Mouse (Mus musculus) thymus, postnatal 10 days (tissue): ENCODE measurements around the gene Gm3404.
"Not testable (repeated sequence)": the region's sequence is repeated elsewhere in the genome, so short reads cannot be mapped to it uniquely, and the experiment has no call there.

ENCODE experiments used
- DNase-seq, 2 experiments: peaks; one replicate each; pipeline ENCODE4 v3.0.0; 2021; ENCODE audit warnings: low spot score in 2 of 2

Gene Gm3404

DNA sequence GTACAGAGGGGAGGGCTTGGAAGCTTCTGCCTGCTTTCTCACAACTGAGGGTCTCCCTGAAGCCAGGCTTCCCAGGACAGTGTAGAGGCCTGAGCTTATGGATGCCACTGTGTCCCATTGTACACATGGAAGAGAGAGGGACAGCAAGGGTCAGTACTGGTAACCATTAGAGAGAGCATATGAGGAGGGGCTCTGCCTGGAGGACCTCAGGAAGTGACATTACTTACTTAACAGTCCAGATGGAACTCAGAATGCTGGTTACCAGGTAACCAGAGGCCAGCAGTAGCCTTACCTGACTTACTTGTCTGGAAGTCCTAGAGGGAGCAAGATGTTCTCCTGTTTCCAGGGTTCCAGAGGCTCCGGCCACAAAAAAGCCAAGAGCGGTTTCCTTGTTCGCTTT, at the start of gene Gm3404:
TSS of gene Gm3404 (plus strand) at position 301 of the 400 bp plus-strand sequence.
- not testable (repeated sequence) for DNase-seq

DNA sequence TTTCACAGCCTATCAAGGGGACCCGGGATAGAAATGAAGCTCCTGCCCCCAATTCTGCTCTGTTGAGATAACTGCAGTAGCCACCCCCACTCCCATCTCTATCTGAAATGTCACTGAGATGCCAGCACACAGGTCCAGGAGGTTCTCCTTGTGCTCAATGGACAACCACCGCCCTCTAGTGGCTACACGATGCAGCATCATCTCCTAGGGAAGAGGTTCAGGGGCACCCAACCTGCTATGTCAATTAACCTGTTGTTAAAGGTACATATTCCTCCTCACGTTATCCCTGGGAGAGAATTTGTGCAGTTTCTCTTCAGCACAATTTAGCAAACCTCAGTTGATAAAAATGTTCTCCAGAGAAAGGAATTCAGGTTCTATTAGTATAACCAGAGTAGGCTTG, 46.0 kb upstream of the Gm3404 start:
- not testable (repeated sequence) for DNase-seq

DNA sequence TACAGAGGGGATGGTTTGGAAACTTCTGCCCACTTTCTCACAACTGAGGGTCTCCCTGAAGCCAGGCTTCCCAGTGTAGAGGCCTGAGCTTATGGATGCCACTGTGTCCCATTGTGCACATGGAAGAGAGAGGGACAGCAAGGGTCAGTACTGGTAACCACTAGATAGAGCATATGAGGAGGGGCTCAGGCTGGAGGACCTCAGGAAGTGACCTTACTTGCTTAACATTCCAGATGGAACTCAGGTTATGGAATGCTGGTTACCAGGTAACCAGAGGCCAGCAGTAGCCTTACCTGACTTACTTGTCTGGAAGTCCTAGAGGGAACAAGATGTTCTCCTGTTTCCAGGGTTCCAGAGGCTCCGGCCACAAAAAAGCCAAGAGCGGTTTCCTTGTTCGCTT, 43.9 kb upstream of the Gm3404 start, which contains the start of gene Gm6408:
TSS of gene Gm6408 (plus strand) at position 301 of the 400 bp plus-strand sequence.
- DNase-seq, result not testable (repeated sequence)

DNA sequence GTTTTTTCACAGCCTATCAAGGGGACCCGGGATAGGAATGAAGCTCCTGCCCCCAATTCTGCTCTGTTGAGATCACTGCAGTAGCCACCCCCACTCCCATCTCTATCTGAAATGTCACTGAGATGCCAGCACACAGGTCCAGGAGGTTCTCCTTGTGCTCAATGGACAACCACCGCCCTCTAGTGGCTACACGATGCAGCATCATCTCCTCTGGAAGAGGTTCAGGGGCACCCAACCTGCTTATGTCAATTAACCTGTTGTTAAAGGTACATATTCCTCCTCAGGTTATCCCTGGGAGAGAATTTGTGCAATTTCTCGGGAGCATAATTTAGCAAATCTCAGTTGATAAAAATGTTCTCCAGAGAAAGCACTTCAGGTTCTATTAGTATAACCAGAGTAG, 36.6 kb upstream of the Gm3404 start:
- DNase-seq, result not testable (repeated sequence)

DNA sequence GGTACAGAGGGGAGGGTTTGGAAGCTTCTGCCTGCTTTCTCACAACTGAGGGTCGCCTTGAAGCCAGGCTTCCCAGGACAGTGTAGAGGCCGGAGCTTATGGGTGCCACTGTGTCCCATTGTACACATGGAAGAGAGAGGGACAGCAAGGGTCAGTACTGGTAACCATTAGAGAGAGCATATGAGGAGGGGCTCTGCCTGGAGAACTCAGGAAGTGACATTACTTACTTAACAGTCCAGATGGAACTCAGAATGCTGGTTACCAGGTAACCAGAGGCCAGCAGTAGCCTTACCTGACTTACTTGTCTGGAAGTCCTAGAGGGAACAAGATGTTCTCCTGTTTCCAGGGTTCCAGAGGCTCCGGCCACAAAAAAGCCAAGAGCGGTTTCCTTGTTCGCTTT, 34.5 kb upstream of the Gm3404 start, which contains the start of gene Gm6370:
TSS of gene Gm6370 (plus strand) at position 301 of the 400 bp plus-strand sequence.
- DNase-seq, result not testable (repeated sequence)

DNA sequence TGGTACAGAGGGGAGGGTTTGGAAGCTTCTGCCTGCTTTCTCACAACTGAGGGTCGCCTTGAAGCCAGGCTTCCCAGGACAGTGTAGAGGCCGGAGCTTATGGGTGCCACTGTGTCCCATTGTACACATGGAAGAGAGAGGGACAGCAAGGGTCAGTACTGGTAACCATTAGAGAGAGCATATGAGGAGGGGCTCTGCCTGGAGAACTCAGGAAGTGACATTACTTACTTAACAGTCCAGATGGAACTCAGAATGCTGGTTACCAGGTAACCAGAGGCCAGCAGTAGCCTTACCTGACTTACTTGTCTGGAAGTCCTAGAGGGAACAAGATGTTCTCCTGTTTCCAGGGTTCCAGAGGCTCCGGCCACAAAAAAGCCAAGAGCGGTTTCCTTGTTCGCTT, 23.5 kb upstream of the Gm3404 start, which contains the start of gene 4930449I24Rik:
TSS of gene 4930449I24Rik (plus strand) at position 301 of the 400 bp plus-strand sequence.
- not testable (repeated sequence) for DNase-seq

DNA sequence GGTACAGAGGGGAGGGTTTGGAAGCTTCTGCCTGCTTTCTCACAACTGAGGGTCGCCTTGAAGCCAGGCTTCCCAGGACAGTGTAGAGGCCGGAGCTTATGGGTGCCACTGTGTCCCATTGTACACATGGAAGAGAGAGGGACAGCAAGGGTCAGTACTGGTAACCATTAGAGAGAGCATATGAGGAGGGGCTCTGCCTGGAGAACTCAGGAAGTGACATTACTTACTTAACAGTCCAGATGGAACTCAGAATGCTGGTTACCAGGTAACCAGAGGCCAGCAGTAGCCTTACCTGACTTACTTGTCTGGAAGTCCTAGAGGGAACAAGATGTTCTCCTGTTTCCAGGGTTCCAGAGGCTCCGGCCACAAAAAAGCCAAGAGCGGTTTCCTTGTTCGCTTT, 11.8 kb upstream of the Gm3404 start, which contains the start of gene Gm3402:
TSS of gene Gm3402 (plus strand) at position 301 of the 400 bp plus-strand sequence.
- DNase-seq, result not testable (repeated sequence)

DNA sequence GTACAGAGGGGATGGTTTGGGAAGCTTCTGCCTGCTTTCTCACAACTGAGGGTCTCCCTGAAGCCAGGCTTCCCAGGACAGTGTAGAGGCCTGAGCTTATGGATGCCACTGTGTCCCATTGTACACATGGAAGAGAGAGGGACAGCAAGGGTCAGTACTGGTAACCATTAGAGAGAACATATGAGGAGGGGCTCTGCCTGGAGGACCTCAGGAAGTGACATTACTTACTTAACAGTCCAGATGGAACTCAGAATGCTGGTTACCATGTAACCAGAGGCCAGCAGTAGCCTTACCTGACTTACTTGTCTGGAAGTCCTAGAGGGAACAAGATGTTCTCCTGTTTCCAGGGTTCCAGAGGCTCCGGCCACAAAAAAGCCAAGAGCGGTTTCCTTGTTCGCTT, 11.7 kb downstream of the Gm3404 start, which contains the start of gene Gm3409:
TSS of gene Gm3409 (plus strand) at position 301 of the 400 bp plus-strand sequence.
- DNase-seq, result not testable (repeated sequence)

DNA sequence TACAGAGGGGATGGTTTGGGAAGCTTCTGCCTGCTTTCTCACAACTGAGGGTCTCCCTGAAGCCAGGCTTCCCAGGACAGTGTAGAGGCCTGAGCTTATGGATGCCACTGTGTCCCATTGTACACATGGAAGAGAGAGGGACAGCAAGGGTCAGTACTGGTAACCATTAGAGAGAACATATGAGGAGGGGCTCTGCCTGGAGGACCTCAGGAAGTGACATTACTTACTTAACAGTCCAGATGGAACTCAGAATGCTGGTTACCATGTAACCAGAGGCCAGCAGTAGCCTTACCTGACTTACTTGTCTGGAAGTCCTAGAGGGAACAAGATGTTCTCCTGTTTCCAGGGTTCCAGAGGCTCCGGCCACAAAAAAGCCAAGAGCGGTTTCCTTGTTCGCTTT, 30.2 kb downstream of the Gm3404 start, which contains the start of gene Gm3415:
TSS of gene Gm3415 (plus strand) at position 301 of the 400 bp plus-strand sequence.
- not testable (repeated sequence) for DNase-seq

DNA sequence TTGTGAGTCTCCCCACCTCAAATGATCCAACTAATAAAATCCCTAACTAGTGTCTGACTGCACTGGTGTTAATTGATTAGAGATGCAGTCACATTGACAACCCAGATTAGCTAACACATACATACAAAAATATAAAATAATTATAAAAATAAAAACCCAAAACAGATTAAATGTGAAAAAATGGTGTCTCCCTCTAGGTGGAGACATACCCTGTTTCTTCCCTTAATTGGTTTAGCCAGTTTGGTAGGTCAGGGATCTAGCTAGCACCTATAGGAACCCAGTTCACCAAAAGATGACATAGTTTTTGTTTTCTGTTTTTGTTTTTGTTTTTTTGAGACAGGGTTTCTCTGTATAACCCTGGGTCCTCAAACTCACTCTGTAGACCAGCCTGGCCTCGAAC, 38.7 kb downstream of the Gm3404 start:
- DNase-seq, result no peak

DNA sequence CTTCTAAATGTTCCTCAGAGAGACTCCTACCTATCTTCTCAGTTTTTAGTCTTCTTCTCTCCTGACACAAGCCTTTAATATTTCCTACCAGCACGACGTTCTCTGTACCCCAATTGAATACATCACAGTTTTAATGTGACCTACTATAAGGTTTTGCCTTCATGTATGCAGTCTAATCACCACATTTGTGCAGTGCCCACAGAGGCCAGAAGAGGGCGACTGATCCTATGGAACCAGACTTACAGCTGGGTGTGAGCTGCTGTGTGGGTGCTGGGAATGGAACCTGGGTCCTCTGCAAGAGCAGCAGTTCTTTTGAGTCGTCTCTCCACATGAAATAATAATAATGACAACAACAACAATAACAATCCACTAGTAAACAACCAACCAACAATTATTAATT, 41.5 kb downstream of the Gm3404 start:
- peak; percentile 41 to 44 for DNase-seq

DNA sequence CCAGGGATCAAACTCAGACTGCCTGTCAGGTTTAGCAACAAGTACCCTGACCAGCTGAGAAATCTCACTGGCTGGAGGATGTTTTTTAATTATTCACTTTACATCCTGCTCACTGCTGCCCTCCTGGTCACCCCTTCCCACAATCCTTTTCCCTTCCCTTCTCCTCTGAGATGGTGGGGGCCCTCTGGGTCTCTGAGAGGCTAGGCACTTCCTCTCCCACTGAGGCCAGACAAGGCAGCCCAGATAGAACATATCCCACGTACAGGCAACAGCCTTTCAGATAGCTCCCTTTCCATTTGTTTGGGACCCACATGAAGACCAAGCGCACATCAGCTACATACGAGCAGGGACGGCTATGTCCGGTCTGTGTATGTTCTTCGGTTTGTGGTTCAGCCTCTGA, 44.6 kb downstream of the Gm3404 start:
- not testable (repeated sequence) for DNase-seq

DNA sequence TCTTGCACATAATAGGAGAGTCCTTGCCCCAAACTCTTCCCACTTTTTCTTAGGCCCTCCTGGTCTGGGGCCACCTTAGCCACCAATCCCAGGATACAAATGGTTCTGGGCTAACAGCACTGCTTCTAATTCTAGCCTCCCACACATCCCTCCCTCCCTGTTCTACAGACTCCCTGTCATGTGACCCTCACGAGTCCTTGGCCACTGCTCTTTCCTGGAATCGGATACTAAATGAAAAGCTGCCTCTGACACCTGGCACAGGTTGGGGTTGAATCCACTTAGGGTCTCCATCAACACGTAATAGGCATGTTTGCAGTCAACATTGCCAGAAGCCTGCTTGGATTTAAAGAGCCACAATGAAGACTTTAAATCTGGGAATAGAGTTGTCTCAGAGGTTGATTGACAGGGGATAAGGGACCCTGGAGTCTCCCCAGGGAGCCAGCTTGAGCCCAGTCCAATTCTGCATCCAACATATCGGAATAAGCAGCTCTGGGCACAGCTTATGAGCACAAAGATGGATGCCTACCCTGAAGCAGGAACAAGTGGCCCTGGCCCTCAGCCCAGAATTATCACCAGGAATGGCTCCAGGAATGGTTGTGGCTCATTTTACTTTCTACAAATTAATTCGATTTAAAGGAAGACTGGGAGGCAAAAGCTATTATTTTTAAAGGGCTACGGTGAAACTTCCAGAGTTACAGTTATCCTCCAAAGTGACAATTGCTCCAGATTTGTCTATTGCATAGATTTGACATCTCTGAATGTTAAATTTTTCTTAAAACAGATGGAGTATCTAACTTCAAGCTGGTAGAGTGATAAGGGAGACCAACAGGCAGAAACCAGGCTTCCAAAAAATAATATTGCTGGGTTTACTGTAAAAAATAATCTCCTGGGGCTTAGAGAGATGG, 46.5 kb downstream of the Gm3404 start:
- not testable (repeated sequence) for DNase-seq

DNA sequence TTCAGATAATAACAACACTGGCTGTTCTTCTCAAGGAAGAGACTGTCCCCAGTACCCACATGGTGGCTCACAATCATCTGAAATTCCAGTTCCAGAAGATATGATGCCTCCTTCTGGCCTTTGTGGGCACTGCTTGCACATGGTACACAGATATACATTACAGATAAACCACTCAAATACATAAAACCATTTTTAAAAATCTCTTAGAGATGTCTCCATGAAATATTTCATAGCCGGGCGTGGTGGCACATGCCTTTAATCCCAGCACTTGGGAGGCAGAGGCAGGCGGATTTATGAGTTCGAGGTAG, 47.1 kb downstream of the Gm3404 start:
- not testable (repeated sequence) for DNase-seq

DNA sequence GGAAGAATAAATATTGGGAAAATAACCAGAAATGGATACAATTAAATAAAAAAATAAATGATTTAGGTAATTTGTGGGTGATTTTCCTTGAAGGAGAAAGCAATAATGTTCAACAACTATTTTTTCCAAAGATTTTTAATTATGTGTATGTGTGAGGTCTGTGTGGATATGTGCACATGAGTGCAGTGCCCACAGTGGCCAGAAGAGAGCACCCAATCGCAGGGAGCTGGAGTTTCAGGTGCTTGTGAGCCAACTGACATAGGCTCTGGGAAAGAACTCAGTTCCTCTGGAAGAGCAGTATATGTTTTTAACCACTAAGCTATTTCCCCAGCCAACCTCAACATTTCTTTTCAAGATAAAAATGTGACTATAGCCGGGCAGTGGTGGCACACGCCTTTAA, 51.1 kb downstream of the Gm3404 start:
- DNase-seq, result no peak
